Mouse (Mus musculus): Measurements from ENCODE around the gene Znhit3.
A peak's percentile ranks its signal among the peaks of the same experiment; 100 is the strongest.
"Not testable (repeated sequence)": the region's sequence is repeated elsewhere in the genome, so short reads cannot be mapped to it uniquely, and the experiment has no call there.

The Znhit3 gene

DNA sequence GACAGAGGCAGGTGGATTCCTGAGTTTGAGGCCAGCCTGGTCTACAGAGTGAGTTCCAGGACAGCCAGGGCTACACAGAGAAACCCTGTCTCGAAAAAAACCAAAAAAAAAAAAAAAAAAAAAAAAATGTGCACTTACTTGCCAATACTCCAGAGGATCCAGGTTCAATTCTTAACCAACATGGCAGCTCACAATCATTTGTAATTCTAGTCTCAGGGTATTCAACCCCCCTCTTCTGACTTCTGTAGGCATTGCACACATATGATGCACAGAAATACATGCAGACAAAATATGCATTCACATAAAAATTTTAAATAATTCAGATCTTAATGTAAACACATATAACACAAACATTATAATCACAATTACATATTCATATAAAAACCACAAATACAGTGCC lies 40.1 kb downstream of the Znhit3 start:
- not testable (repeated sequence) for DNase-seq (ENCODE audit: low read depth, low spot score); H3K27me3 ChIP-seq (ENCODE audit: control insufficient read depth, insufficient read depth, low read length, poor library complexity, severe bottlenecking); H3K36me3 ChIP-seq (ENCODE audit: control insufficient read depth, insufficient read depth, low read length, poor library complexity, severe bottlenecking)

DNA sequence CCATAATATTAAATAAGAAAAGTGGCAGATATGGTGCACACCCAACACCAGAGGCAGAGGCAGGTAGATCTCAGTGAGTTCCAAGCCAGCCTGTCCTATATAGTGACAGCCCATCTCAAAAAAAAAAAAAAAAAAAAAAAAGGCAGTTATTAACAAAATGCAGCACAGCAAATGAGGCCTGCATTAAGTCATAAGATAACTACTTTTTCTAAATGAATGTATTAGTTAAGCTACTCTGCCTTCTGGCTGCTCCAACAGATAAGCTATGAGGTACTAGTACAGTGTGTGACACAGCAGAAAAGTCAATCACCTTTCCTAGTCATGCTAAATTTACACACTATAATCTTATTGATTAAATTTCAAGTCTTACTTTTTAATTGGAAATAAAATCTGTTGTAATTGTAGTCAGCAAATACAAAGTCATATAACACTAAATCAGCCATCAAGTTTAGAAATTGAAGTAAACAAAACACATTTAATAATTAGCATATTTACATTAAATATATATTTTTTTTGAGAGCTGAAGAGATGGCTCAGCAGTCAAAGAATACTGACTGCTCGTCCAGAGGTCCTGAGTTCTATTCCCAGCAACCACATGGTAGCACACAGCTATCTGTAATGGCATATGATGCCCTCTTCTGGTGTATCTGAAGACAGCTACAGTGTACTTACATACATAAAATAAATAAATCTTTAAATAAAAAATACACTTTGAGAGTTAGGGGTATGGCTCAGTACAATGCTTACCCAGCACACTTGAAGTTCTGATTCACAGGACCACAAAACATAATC lies 42.9 kb downstream of the Znhit3 start:
- Histone ChIP-seq H3K36me3 (ENCODE audit: control insufficient read depth, insufficient read depth, low read length, poor library complexity, severe bottlenecking) (0 out of 2 replicates have a peak, but pooled peaks cover 2% of the 10 kb centered on the region), H3K27me3 (ENCODE audit: control insufficient read depth, insufficient read depth, low read length, poor library complexity, severe bottlenecking) (no peaks in the 10 kb centered on the region)
- DNase-seq (ENCODE audit: low read depth, low spot score) = no peak

DNA sequence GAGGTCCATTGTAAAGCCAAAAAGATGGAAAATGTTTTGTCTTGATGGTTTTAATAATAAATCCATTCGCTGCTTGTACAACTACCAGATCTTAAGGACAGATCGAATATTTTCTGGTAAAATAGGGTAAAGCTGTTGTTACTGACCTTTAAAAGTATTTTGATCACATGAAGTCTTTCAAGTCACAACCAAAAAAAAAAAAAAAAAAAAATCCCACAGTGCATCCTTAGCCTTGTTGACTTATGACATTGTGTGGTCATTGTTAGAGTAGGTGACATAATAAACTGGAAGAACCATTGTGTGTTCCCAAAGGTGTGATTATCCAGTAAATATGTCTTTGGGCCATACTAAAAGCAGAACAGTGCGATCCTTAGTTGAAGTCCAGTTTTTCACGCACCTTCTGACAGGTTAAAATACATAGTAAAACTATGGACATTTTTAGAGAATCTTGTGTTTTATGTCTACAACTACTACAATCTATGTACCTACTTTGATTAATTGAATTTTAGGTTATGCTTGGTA lies 44.6 kb downstream of the Znhit3 start:
- no peak for DNase-seq (ENCODE audit: low read depth, low spot score)
- H3K27me3 ChIP-seq (ENCODE audit: control insufficient read depth, insufficient read depth, low read length, poor library complexity, severe bottlenecking) = no peaks in the 10 kb centered on the region
- H3K36me3 ChIP-seq (ENCODE audit: control insufficient read depth, insufficient read depth, low read length, poor library complexity, severe bottlenecking) = 0 out of 2 replicates have a peak, but pooled peaks cover 2% of the 10 kb centered on the region

DNA sequence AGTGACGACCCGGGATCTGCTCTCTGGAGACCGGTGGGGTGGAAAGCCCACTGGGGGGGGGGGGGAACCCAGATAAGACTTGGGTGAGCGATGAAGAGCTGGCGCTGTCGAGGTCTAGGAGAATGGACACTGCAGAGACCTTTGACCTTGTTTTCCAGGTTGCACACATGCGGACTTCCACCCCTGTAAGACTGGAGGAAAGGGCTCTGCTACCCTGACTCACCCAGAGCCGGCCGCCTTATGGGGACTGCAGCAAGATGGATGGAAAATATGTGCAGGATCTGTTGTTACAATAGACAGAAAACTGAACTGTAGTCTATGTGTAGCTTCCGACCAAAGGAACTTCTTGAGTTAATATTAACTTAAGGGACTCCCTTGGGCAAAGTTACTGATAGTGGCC lies 45.1 kb downstream of the Znhit3 start:
- no peaks in the 10 kb centered on the region for H3K36me3 ChIP-seq (ENCODE audit: control insufficient read depth, insufficient read depth, low read length, poor library complexity, severe bottlenecking)
- no peaks in the 10 kb centered on the region for H3K27me3 ChIP-seq (ENCODE audit: control insufficient read depth, insufficient read depth, low read length, poor library complexity, severe bottlenecking)
- no peak for DNase-seq (ENCODE audit: low read depth, low spot score)

DNA sequence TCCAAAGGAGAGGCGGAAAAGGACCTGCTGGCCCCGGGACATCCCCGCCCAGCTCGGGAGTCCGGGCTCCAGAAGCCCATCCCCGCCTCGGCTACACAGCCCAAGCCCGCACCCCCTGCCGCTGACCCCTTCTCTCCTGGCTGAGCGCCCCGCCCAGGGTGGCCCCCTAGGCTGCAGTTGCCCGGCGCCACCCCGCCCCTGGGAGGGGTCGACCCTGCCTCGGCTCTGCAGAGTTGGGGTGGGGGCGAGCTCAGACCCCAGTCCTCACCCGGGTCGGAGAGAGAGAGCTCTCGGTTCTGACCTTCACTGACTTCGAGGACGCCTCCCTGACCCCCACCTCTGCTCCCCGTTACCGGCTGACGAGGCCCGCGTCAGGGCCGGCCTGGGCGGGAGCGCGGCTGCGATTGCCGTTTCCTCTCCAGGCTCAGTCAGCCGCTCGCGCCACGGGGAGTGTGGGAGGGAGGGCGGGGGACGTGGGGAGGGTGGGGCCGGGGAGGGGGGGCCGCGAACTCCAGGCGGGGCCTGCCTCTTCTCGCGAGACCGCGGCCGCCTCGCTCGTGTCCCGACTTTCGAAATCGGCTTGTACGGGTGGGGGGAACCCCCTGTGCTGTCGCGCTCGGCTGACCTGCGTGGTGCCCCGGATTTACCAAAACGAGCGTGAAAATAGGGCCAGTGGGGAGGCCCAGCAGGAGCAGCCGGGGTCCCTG lies 45.7 kb downstream of the Znhit3 start, which contains the start of gene Ggnbp2:
Gene Ggnbp2, minus strand, starts transcription at position 481 of the 707 bp plus-strand sequence.
- H3K27me3 ChIP-seq (ENCODE audit: control insufficient read depth, insufficient read depth, low read length, poor library complexity, severe bottlenecking) = no peaks in the 10 kb centered on the region

DNA sequence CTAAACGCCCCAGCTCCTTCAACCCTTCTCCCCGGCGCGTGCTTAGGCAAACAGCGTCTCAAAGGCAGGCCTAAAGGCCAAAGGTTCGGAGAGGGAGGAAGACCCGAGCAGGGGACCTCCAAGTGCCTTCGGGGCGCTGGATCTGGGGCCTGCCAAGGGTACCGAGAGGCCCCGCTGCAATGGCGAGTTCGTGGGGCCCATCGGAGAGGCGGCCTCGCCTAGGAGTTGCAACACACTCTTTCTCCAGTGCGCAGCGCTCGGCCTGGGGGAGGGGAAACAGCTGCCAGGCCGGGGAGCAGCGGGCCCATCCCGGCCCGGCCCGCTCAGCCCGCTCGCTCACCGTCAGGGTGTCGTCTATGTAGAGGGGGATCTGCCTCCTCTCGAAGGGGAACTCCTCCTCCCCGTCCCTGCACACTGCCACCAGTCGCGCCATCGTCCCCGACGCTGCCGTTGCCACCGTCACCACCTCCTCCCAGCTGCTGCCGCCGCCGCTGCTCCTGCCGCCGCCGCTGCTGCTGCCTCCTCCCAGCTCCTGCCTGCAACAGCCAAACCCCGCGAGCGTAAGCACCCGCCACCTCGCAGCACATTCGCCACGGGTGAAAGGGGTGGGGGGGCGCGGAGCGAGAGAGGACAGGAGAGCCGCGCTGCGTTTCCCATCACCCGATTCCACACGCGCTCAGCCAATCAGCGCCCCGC lies 46.5 kb downstream of the Znhit3 start:
- DNase-seq (ENCODE audit: low read depth, low spot score) = peak; percentile 95
- H3K36me3 ChIP-seq (ENCODE audit: control insufficient read depth, insufficient read depth, low read length, poor library complexity, severe bottlenecking) = peaks cover 2% of the 10 kb centered on the region; the same call in 1 of the 2 replicates
- no peaks in the 10 kb centered on the region for H3K27me3 ChIP-seq (ENCODE audit: control insufficient read depth, insufficient read depth, low read length, poor library complexity, severe bottlenecking)

More for the DNA sequence above, 45.7 kb downstream of the Znhit3 start, which contains the start of gene Ggnbp2:
- no peaks in the 10 kb centered on the region; the same call in 1 of the 2 replicates for H3K36me3 ChIP-seq (ENCODE audit: control insufficient read depth, insufficient read depth, low read length, poor library complexity, severe bottlenecking)
- DNase-seq (ENCODE audit: low read depth, low spot score) = peak; percentile 96

DNA sequence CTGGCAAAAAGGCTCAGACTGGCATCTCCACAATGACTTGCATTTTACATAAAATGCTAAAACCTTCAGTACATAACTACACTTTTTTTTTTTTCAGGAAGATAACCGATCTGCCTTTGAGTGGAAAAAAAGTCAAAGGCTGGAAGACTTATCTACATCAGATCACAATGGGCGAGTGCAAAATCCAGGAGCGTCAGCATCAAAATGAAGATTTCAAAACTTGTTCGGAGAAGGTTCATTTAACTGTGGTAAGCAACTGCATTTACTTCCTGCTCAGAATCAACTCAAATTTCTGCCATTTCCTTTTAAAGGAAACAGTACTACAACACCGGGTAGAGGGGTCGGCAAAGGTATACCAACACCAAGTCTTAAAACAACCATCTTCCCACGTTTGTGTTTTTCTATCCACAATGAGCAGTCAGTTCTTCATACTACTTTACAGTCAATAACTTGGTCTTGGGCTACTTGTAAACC lies 47.3 kb downstream of the Znhit3 start:
- H3K27me3 ChIP-seq (ENCODE audit: control insufficient read depth, insufficient read depth, low read length, poor library complexity, severe bottlenecking) = no peaks in the 10 kb centered on the region
- peak; percentile 18 for DNase-seq (ENCODE audit: low read depth, low spot score)
- H3K36me3 ChIP-seq (ENCODE audit: control insufficient read depth, insufficient read depth, low read length, poor library complexity, severe bottlenecking) = peaks cover 2% of the 10 kb centered on the region; the same call in 1 of the 2 replicates

DNA sequence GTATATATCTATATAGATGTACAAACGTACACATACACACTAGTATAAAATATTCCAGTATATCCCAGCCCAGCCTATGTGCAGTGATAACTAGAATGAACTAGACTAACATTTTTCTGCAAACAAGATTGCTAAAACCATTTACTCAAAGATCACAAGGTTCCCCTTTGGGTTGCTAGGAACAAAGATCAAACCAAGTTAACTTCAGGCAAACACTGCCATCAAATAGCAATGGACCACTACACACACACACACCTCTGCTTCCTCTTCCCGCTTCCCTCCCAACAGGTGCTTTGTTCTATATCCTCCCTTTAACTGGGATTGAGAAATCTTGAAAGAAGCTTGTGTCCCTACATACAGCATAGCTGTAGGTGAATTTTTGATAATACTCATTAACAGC lies 48.6 kb downstream of the Znhit3 start:
- no peak for DNase-seq (ENCODE audit: low read depth, low spot score)
- no peaks in the 10 kb centered on the region for H3K27me3 ChIP-seq (ENCODE audit: control insufficient read depth, insufficient read depth, low read length, poor library complexity, severe bottlenecking)
- H3K36me3 ChIP-seq (ENCODE audit: control insufficient read depth, insufficient read depth, low read length, poor library complexity, severe bottlenecking) = peaks cover 2% of the 10 kb centered on the region; the same call in 1 of the 2 replicates

DNA sequence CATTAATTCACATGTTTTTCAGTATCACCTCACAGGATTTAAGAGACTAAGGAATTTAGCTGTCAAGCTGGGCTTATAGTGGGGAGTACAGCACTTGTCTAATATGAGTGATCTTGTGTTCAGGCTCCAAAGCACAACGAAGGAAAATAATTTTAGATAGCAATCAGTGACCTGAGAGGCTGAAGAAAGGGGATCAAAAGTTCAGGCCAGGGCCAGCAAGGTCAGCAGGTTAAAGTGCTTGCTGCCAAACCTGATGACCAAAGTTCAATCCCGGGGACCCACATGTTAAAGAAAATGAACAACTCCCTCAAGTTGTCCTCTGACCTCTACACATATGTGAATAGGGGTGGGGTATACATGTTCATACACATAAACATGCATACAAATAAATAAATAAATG lies 50.9 kb downstream of the Znhit3 start:
- H3K27me3 ChIP-seq (ENCODE audit: control insufficient read depth, insufficient read depth, low read length, poor library complexity, severe bottlenecking) = no peaks in the 10 kb centered on the region
- DNase-seq (ENCODE audit: low read depth, low spot score) = no peak

More for the DNA sequence above, 50.9 kb downstream of the Znhit3 start:
- H3K36me3 ChIP-seq (ENCODE audit: control insufficient read depth, insufficient read depth, low read length, poor library complexity, severe bottlenecking) = peaks cover 4% of the 10 kb centered on the region; the same call in 1 of the 2 replicates
